Mouse (Mus musculus) kidney, adult 2 months (tissue): ENCODE measurements around the gene Trip11.

Source experiments
- CTCF ChIP-seq: fragments of 200-500 bp; conservative IDR thresholded peaks from 2 replicates; pipeline ENCODE4 v1.5.1; 2011; ENCODE audit warnings: low read depth, mild to moderate bottlenecking, control low read depth, low read length, moderate library complexity, mixed read lengths; ENCODE audit not compliant: insufficient read depth, insufficient read length
- POLR2A ChIP-seq: fragments of 200-500 bp; IDR thresholded peaks from one replicate; pipeline ENCODE4 v1.6.1; 2011; ENCODE audit warnings: low read depth, low read length, control low read depth

- TF ChIP-seq POLR2A: no peak
- TF ChIP-seq CTCF: no peak
Measured at GRCm38 (mm10) chr12:101801744-101802143, 111.3 kb downstream of the Trip11 start.
